Mouse (Mus musculus) kidney, postnatal 4 days (tissue): ENCODE results near the gene Olfr354.

Experiments used
- DNase-seq, 2 experiments: peaks; one replicate each; pipeline ENCODE4 v3.0.0; 2021; ENCODE audit warnings: mixed read lengths in 2 of 2

Gene Olfr354

GRCm38 (mm10) chr2:36905380-36905779, at the start of gene Olfr354:
Olfr354 (plus strand) TSS chr2:36905680.
- no peak for DNase-seq

DNA sequence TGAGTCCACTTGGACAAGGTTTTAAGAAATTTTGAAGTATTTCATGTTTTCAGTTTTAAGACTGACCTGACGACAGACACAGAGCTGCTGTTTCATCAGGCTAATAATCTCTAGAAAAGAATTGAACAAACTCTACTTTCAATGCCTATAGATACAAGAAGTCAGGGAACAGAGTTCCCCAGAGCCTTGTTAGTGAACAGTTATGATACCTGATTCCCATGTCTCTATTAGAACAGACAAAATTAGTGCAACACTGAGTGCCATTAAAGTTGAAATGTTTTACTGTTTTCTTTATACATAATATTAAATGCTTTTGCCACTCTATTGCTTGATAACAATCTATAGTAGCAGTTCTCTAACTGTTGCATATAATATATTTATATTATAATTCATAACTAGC, 42.9 kb upstream of the Olfr354 start, which contains the start of gene Olfr351:
Olfr351 (minus strand) TSS at position 101 of the 400 bp plus-strand sequence.
- no peak for DNase-seq

DNA sequence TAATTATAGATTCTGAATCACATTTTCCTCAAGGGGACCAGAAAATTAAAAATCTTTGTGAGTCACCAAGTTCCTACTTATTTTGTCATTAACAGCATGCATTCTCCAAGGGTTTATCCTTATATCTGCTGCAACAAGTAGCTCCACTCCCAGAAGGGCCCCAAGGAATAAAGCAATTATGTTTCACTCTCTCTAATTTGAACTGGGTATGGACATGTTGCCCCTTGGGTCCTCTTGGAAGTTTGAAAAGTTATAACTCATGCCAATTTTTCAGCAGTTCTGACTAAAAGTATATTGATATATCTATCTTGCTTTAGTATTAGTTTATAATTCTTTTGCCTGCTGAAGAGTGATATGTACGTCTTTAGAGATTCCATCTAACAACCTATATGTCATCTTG, 37.3 kb upstream of the Olfr354 start, which contains the start of gene Olfr352:
Olfr352 (plus strand) TSS at position 301 of the 400 bp plus-strand sequence.
- DNase-seq, result no peak

- no peak for DNase-seq
These were observed 12.6 kb upstream of the Olfr354 start, which contains the start of gene Olfr353 for GRCm38 (mm10) chr2:36892836-36893235. Olfr353 (minus strand) TSS chr2:36892936.

GRCm38 (mm10) chr2:36897114-36897513, 8.4 kb upstream of the Olfr354 start:
- DNase-seq, result no peak

GRCm38 (mm10) chr2:36928797-36929196, 23.3 kb downstream of the Olfr354 start, which contains the start of gene Olfr355:
Olfr355 (minus strand) TSS chr2:36928897.
- DNase-seq, result no peak

DNA sequence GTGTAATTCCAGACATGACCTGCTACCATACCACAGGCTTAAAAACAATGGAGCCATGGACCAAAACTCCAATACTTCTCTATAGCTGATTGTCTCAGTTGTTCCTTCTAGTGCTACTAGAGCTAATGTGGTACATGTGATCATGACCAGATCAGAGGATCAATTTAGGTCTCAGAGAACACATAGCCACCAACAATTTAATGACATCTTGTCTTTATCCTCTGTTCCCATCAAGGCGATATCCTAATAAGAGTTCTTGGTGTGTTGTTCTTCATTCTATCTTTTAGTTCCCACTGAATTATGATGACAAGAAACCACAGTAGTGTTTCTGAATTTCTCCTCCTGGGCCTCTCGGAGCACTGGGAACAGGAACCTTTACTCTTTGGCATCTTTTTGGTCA, 31.3 kb downstream of the Olfr354 start, which contains the start of gene Olfr356:
Olfr356 (plus strand) TSS at position 301 of the 400 bp plus-strand sequence.
- DNase-seq, result no peak
